Comparison of ENCODE assay signal across 33 mouse cellular contexts in genomic region chr2:69760980-69761379, GRCm38 (mm10). TPM values are rescaled to one million over a fixed set of nuclear protein-coding genes. Genes with fewer than 3 reads are reported as not detected.
DNase-seq lines count a peak whose midpoint lies in the region; ATAC-seq lines count a peak whose summit lies in the region.
"Had no signal": no experiment of that assay in that cellular context is flagged by ENCODE, and none has a peak within 500 bp of the region (broad histone marks: within the 10 kb centered on the region; RNA-seq: fewer than 3 reads in every experiment).

No protein-coding gene starts in this region.

- H3K4me1 ChIP-seq in midbrain, embryonic 10.5 days, result peaks cover 36% of the 10 kb centered on the region
- no peaks in the 10 kb centered on the region for H3K4me1 ChIP-seq in midbrain, embryonic 15.5 days
- H3K4me1 ChIP-seq in hindbrain, embryonic 12.5 days, result peaks cover 7% of the 10 kb centered on the region; the same call in 1 of the 2 replicates
- peaks cover 9% of the 10 kb centered on the region; the same call in 1 of the 2 replicates for H3K4me1 ChIP-seq in midbrain, embryonic 13.5 days (replicated peaks)
- H3K4me1 ChIP-seq: limb, embryonic 10.5 days; limb, embryonic 15.5 days; liver, embryonic 13.5 days had no signal

- peaks cover 16% of the 10 kb centered on the region for H3K36me3 ChIP-seq in midbrain, embryonic 10.5 days
- H3K36me3 ChIP-seq in midbrain, embryonic 15.5 days (replicated peaks), result no peaks in the 10 kb centered on the region
- peaks cover 5% of the 10 kb centered on the region; the same call in 1 of the 2 replicates for H3K36me3 ChIP-seq in hindbrain, embryonic 12.5 days
- peaks cover 5% of the 10 kb centered on the region; the same call in 1 of the 2 replicates for H3K36me3 ChIP-seq in midbrain, embryonic 13.5 days
- H3K36me3 ChIP-seq: forebrain, embryonic 12.5 days; limb, embryonic 10.5 days; liver, embryonic 13.5 days had no signal

- no peak overlapping the region for H3K4me3 ChIP-seq in midbrain, embryonic 10.5 days
- H3K4me3 ChIP-seq in midbrain, embryonic 15.5 days, result no peak overlapping the region
- no peak overlapping the region for H3K4me3 ChIP-seq in hindbrain, embryonic 12.5 days
- no peak overlapping the region for H3K4me3 ChIP-seq in midbrain, embryonic 13.5 days (replicated peaks)
- H3K4me3 ChIP-seq: erythroblast, embryonic 14.5 days; forebrain, embryonic 12.5 days; limb, embryonic 10.5 days; limb, embryonic 15.5 days; liver, embryonic 13.5 days; myocyte had no signal

- peak; percentile 48 for DNase-seq in midbrain, embryonic 10.5 days (ENCODE audit: low spot score)
- DNase-seq in embryo, embryonic 10.5 days (ENCODE audit: low spot score), result peak; percentile 49
- no peak for DNase-seq in cerebellum, adult 9-11 months
- no peak for DNase-seq in yolk sac, embryonic 10.5 days (ENCODE audit: low spot score)
- no peak for DNase-seq in left cerebral cortex, postnatal 36 days (ENCODE audit: low spot score in 2 of 2)
- DNase-seq: adrenal gland, postnatal 25 days; B cell, adult 2 months; cerebellum, adult 18-20 months; cerebellum, postnatal 14 days; gastrocnemius, postnatal 10 days; heart, postnatal 14 days; kidney, adult 8-10 months; kidney, postnatal 4 days; layer of hippocampus, postnatal 36 days; liver, embryonic 13.5 days; lung, adult 18-20 months; lung, postnatal 10 days; right cerebral cortex, adult 18-20 months; thymus, adult 2 months; thymus, postnatal 36 days had no signal

- H3K4me2 ChIP-seq in midbrain, embryonic 15.5 days, result no peak overlapping the region
- no peak overlapping the region for H3K4me2 ChIP-seq in hindbrain, embryonic 12.5 days (replicated peaks)
- H3K4me2 ChIP-seq in midbrain, embryonic 13.5 days (replicated peaks), result no peak overlapping the region
- H3K4me2 ChIP-seq: forebrain, embryonic 12.5 days; limb, embryonic 15.5 days; liver, embryonic 13.5 days had no signal

- WGBS in midbrain, embryonic 10.5 days, result 34% methylated on average over 5 of the region's 5 CpGs
- 21% methylated on average over 5 of the region's 5 CpGs for WGBS in midbrain, embryonic 15.5 days
- 32% methylated on average over 5 of the region's 5 CpGs for WGBS in hindbrain, embryonic 12.5 days
- 30% methylated on average over 5 of the region's 5 CpGs for WGBS in midbrain, embryonic 13.5 days

- no peaks in the 10 kb centered on the region for H3K9me3 ChIP-seq in midbrain, embryonic 10.5 days (replicated peaks)
- H3K9me3 ChIP-seq in midbrain, embryonic 15.5 days, result no peaks in the 10 kb centered on the region
- H3K9me3 ChIP-seq in hindbrain, embryonic 12.5 days (replicated peaks), result no peaks in the 10 kb centered on the region
- H3K9me3 ChIP-seq in midbrain, embryonic 13.5 days, result no peaks in the 10 kb centered on the region
- H3K9me3 ChIP-seq: forebrain, embryonic 12.5 days; limb, embryonic 10.5 days; limb, embryonic 15.5 days; liver, embryonic 13.5 days had no signal

- intact Hi-C loops in left cerebral cortex, postnatal 36 days (cut with DNase I), result no loop called here

- no peak overlapping the region for H3K9ac ChIP-seq in midbrain, embryonic 15.5 days
- H3K9ac ChIP-seq in hindbrain, embryonic 12.5 days, result no peak overlapping the region
- no peak overlapping the region for H3K9ac ChIP-seq in midbrain, embryonic 13.5 days (replicated peaks)
- H3K9ac ChIP-seq: forebrain, embryonic 12.5 days; limb, embryonic 15.5 days; liver, embryonic 13.5 days had no signal

- no peak for ATAC-seq in midbrain, embryonic 15.5 days (replicated peaks)
- ATAC-seq in hindbrain, embryonic 12.5 days (ENCODE audit: low FRiP score), result 0 out of 2 replicates have a peak, but pooled peaks have one; percentile 46
- ATAC-seq in midbrain, embryonic 13.5 days, result peak; percentile 66; the same call in 1 of the 2 replicates
- ATAC-seq: intestine, embryonic 16.5 days had no signal

- peak overlapping the region; percentile 6; the same call in 1 of the 2 replicates for H3K27ac ChIP-seq in midbrain, embryonic 10.5 days (replicated peaks)
- H3K27ac ChIP-seq in midbrain, embryonic 15.5 days, result no peak overlapping the region
- peak overlapping the region; percentile 23; the same call in 1 of the 2 replicates for H3K27ac ChIP-seq in hindbrain, embryonic 12.5 days
- H3K27ac ChIP-seq in midbrain, embryonic 13.5 days, result no peak overlapping the region
- H3K27ac ChIP-seq: kidney, postnatal 0 days; limb, embryonic 10.5 days; limb, embryonic 15.5 days; liver, embryonic 13.5 days; macrophage; stomach, postnatal 0 days had no signal

- H3K27me3 ChIP-seq in midbrain, embryonic 10.5 days (ENCODE audit: low read depth, poor library complexity, severe bottlenecking), result no peaks in the 10 kb centered on the region
- no peaks in the 10 kb centered on the region for H3K27me3 ChIP-seq in midbrain, embryonic 15.5 days (replicated peaks)
- no peaks in the 10 kb centered on the region for H3K27me3 ChIP-seq in hindbrain, embryonic 12.5 days
- H3K27me3 ChIP-seq in midbrain, embryonic 13.5 days, result no peaks in the 10 kb centered on the region
- H3K27me3 ChIP-seq: forebrain, embryonic 12.5 days; limb, embryonic 15.5 days; liver, embryonic 13.5 days had no signal

RNA-seq across cellular contexts. Expression of gene Ccdc173, which starts 28.4 kb away (rescaled TPM):
- polyA plus RNA-seq in midbrain, embryonic 10.5 days (2016; fragmentation: Nextera tagmentation; extraction: Ambion mirVana), result 3.5 and 4.2 TPM in 2 replicates
- 2.8 and 2.9 TPM in 2 replicates for polyA plus RNA-seq in midbrain, embryonic 15.5 days (2015; fragmentation: Nextera tagmentation; extraction: Ambion mirVana)
- 4.1 and 5.1 TPM in 2 replicates for polyA plus RNA-seq in hindbrain, embryonic 12.5 days (2016; fragmentation: Nextera tagmentation; extraction: Ambion mirVana)
- 4.2 and 4.8 TPM in 2 replicates for polyA plus RNA-seq in midbrain, embryonic 13.5 days (2015; fragmentation: Nextera tagmentation; extraction: Ambion mirVana)
- 1 to 10 TPM; 2.4 to 3.1 TPM for total RNA-seq in left cerebral cortex, postnatal 36 days (2021)
- polyA plus RNA-seq: erythroblast, embryonic 14.5 days; spleen, adult 2 months had no signal

RNA-seq across cellular contexts. Expression of gene Phospho2, which starts 28.4 kb away (rescaled TPM):
- polyA plus RNA-seq in midbrain, embryonic 10.5 days (2016; fragmentation: Nextera tagmentation; extraction: Ambion mirVana), result 30.4 and 32.8 TPM in 2 replicates
- 35.3 and 37.8 TPM in 2 replicates for polyA plus RNA-seq in midbrain, embryonic 15.5 days (2015; fragmentation: Nextera tagmentation; extraction: Ambion mirVana)
- 37.0 and 37.9 TPM in 2 replicates for polyA plus RNA-seq in hindbrain, embryonic 12.5 days (2016; fragmentation: Nextera tagmentation; extraction: Ambion mirVana)
- 40.8 and 43.6 TPM in 2 replicates for polyA plus RNA-seq in midbrain, embryonic 13.5 days (2015; fragmentation: Nextera tagmentation; extraction: Ambion mirVana)
- 10 to 100 TPM; 20.3 to 24.5 TPM for total RNA-seq in left cerebral cortex, postnatal 36 days (2021)

RNA-seq across cellular contexts. Expression of gene Ppig, which starts 38.6 kb away (rescaled TPM):
- polyA plus RNA-seq in midbrain, embryonic 10.5 days (2016; fragmentation: Nextera tagmentation; extraction: Ambion mirVana), result 127 and 134 TPM in 2 replicates
- polyA plus RNA-seq in midbrain, embryonic 15.5 days (2015; fragmentation: Nextera tagmentation; extraction: Ambion mirVana), result 120 and 125 TPM in 2 replicates
- 140 and 174 TPM in 2 replicates for polyA plus RNA-seq in hindbrain, embryonic 12.5 days (2016; fragmentation: Nextera tagmentation; extraction: Ambion mirVana)
- 137 and 142 TPM in 2 replicates for polyA plus RNA-seq in midbrain, embryonic 13.5 days (2015; fragmentation: Nextera tagmentation; extraction: Ambion mirVana)
- 10 to 100 TPM; 51.2 to 67.6 TPM for total RNA-seq in left cerebral cortex, postnatal 36 days (2021)

RNA-seq across cellular contexts. Expression of gene Fastkd1, which starts 47.7 kb away (rescaled TPM):
- polyA plus RNA-seq in midbrain, embryonic 10.5 days (2016; fragmentation: Nextera tagmentation; extraction: Ambion mirVana), result 15.8 and 17.7 TPM in 2 replicates
- polyA plus RNA-seq in midbrain, embryonic 15.5 days (2015; fragmentation: Nextera tagmentation; extraction: Ambion mirVana), result 15.8 and 17.0 TPM in 2 replicates
- polyA plus RNA-seq in hindbrain, embryonic 12.5 days (2016; fragmentation: Nextera tagmentation; extraction: Ambion mirVana), result 15.6 and 16.1 TPM in 2 replicates
- 13.2 and 14.8 TPM in 2 replicates for polyA plus RNA-seq in midbrain, embryonic 13.5 days (2015; fragmentation: Nextera tagmentation; extraction: Ambion mirVana)
- total RNA-seq in left cerebral cortex, postnatal 36 days (2021), result 10 to 100 TPM; 14.9 to 15.5 TPM
- polyA plus RNA-seq: erythroblast, embryonic 14.5 days had no signal

Comparison
In these comparisons a context has a peak if more than half of its experiments do, and no peak if none do; other contexts are left out.
1. H3K27ac ChIP-seq: peak in midbrain, embryonic 10.5 days (single experiment) and hindbrain, embryonic 12.5 days (single experiment); none in midbrain, embryonic 15.5 days (single experiment) and midbrain, embryonic 13.5 days (single experiment).
2. DNase-seq: peak in midbrain, embryonic 10.5 days (single experiment) and embryo, embryonic 10.5 days (single experiment); none in cerebellum, adult 9-11 months (single experiment), yolk sac, embryonic 10.5 days (single experiment) and left cerebral cortex, postnatal 36 days (0 of 2).